Mouse (Mus musculus) myocyte (in vitro differentiated cells): ENCODE data around the gene Armh1.

Experiments
- E2F4 ChIP-seq: IDR thresholded peaks from one replicate; pipeline ENCODE4 v1.6.1; 2011; ENCODE audit warnings: mild to moderate bottlenecking, control low read depth, moderate library complexity; ENCODE audit not compliant: insufficient read depth
- POLR2A ChIP-seq: IDR thresholded peaks from one replicate; pipeline ENCODE4 v1.6.1; 2011; ENCODE audit warnings: low read depth, mild to moderate bottlenecking, control low read depth, moderate library complexity; ENCODE audit not compliant: insufficient read length
- USF1 ChIP-seq: IDR thresholded peaks from one replicate; pipeline ENCODE4 v1.6.1; 2011; ENCODE audit warnings: low read depth, mild to moderate bottlenecking, control low read depth, moderate library complexity

DNA sequence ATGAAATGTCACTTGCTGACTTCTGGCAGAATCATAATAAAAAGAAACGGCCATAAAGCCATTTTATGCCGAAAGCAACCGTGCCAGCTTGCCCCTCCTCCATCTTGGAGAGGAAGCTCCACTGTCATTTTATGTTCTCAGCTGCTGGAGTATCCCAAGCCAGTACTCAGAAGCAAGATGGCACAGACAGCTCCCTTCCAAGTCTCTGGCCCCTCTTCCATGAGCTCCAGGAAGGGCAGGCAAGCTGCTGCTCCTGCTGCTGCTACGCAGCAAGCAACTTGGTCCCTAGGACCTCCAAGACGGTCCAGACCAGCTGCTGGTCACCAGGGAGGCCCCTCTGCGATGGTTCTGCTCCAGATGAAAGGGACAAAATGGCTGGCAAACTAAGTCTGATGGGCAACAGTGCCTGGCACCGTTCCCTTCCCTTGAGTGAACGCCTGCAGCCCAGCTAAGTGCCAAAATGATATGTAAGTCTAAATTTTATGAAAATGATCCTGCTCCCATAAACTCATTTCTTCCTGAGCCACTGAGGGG is 28.5 kb upstream of the Armh1 start:
- TF ChIP-seq POLR2A (no peak), E2F4 (no peak), USF1 (no peak)
